Comparison of ENCODE assay signal across 11 mouse cellular contexts in the genomic region with DNA sequence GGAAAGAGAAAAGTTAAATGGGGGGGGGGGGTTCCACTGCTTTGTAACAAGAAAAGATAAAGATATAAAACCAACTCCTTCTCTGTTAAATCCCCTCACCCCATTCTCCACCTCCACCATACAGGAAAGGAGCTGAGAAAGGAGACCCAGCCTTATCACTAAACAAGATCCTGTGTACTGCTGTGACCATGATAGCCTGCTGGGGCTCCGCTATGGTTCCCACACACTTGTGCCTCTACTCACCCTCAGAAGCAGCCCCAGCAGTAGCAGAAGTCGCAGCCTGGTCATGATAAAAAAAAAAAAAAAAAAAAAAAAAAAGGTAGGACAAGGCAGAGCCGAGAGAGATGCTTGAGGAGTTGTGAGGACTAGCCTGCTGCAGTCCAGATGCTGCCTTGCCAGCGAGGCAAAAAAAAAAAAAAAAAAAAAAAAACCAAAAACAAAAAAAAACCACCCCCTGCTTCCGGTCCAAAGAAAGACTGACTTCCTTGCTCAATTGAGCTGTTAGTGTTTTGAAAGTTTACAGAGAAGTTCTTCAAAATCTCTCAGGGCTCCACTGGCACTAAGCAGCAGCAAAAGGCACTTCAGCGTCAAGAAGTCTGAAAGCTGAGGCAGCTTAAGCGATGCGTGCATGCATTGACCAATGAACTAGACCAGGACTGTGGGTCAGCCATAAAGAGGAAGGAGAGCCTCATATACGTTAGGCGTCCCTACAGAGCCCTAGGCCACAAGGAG. TPM values are rescaled to one million over a fixed set of nuclear protein-coding genes. Genes with fewer than 3 reads are reported as not detected.
DNase-seq lines count a peak whose midpoint lies in the region; ATAC-seq and TF ChIP-seq lines count a peak whose summit lies in the region.
"Had no signal": no experiment of that assay in that cellular context is flagged by ENCODE, and none has a peak within 500 bp of the region (broad histone marks: within the 10 kb centered on the region; RNA-seq: fewer than 3 reads in every experiment).

No protein-coding gene starts in this region.

- under 1% methylated on average over 10 of the region's 10 CpGs for WGBS in bone marrow, adult 2 months

- peak overlapping the region; percentile 87 for H3K27ac ChIP-seq in bone marrow, adult 2 months (ENCODE audit: control insufficient read depth, insufficient read depth, low read depth, low read length, poor library complexity)
- H3K27ac ChIP-seq: embryonic facial prominence, embryonic 12.5 days; intestine, embryonic 15.5 days; liver, embryonic 14.5 days had no signal

- H3K4me1 ChIP-seq in bone marrow, adult 2 months (ENCODE audit: control insufficient read depth, insufficient read depth, low read length), result no peaks in the 10 kb centered on the region; the same call in none of the 2 replicates
- H3K4me1 ChIP-seq: embryonic facial prominence, embryonic 12.5 days; intestine, embryonic 15.5 days had no signal

- no peak for TF ChIP-seq POLR2A in bone marrow, adult 2 months (IDR thresholded peaks at IDR 0.05; ENCODE audit: borderline replicate concordance, control insufficient read depth, low read depth, low read length)

- no peak for TF ChIP-seq CTCF in bone marrow, adult 2 months (IDR thresholded peaks at IDR 0.05; ENCODE audit: control insufficient read depth, insufficient read depth, low read length)

- DNase-seq in lung, postnatal 36 days, result peak; percentile 17
- no peak for DNase-seq in lung, postnatal 25 days (ENCODE audit: low spot score)
- DNase-seq in thymus, postnatal 36 days, result peak; percentile 18 to 39
- DNase-seq in embryo, embryonic 11 days, result no peak
- no peak for DNase-seq in adrenal gland, adult 8-10 months
- DNase-seq: right cerebral cortex, postnatal 25 days had no signal

- peak overlapping the region; percentile 63 for H3K4me3 ChIP-seq in bone marrow, adult 2 months (replicated peaks; ENCODE audit: control insufficient read depth, low read depth, low read length)
- H3K4me3 ChIP-seq: embryonic facial prominence, embryonic 12.5 days; intestine, embryonic 15.5 days had no signal

- peak; percentile 79 for ATAC-seq in megakaryocyte, adult 5-6 weeks (ENCODE audit: poor library complexity, severe bottlenecking)
- ATAC-seq: intestine, embryonic 15.5 days had no signal

RNA-seq across cellular contexts. Expression of a gene that starts 0.8 kb away (rescaled TPM):
- 2.4 and 4.3 TPM in 2 replicates for polyA plus RNA-seq in bone marrow, adult 2 months (2011; ENCODE audit: insufficient read depth, insufficient read length, low replicate concordance, missing spikeins)
- total RNA-seq in megakaryocyte, adult 5-6 weeks (2015), result 5.7 and 8.4 TPM in 2 replicates
- total RNA-seq in megakaryocyte, adult 5-6 weeks (2017), result 4.5 and 5.4 TPM in 2 replicates
- 1 to 10 TPM in 3 of 4 experiments, under 1 TPM in 1; 0.77 to 1.5 (median 1.4) TPM for total RNA-seq in adrenal gland, adult 8-10 months (2022)

RNA-seq across cellular contexts. Expression of a gene that starts 21.7 kb away (rescaled TPM):
- polyA plus RNA-seq in bone marrow, adult 2 months (2011; ENCODE audit: insufficient read depth, insufficient read length, low replicate concordance, missing spikeins), result 0.57 TPM in 1 of 2 replicates, not detected in the other
- 2.1 and 3.5 TPM in 2 replicates for total RNA-seq in megakaryocyte, adult 5-6 weeks (2015)
- 1.7 and 3.5 TPM in 2 replicates for total RNA-seq in megakaryocyte, adult 5-6 weeks (2017)
- total RNA-seq in adrenal gland, adult 8-10 months (2022), result 1 to 10 TPM; 4.2 to 8.6 (median 5.5) TPM

RNA-seq across cellular contexts. Expression of a gene that starts 27.8 kb away (rescaled TPM):
- 86.2 and 209 TPM in 2 replicates for polyA plus RNA-seq in bone marrow, adult 2 months (2011; ENCODE audit: insufficient read depth, insufficient read length, low replicate concordance, missing spikeins)
- total RNA-seq in megakaryocyte, adult 5-6 weeks (2015), result 27.5 and 31.5 TPM in 2 replicates
- 39.8 and 45.1 TPM in 2 replicates for total RNA-seq in megakaryocyte, adult 5-6 weeks (2017)
- 10 to 100 TPM; 42.6 to 63.9 (median 48.2) TPM for total RNA-seq in adrenal gland, adult 8-10 months (2022)

RNA-seq across cellular contexts. Expression of a gene that starts 58.0 kb away (rescaled TPM):
- polyA plus RNA-seq in bone marrow, adult 2 months (2011; ENCODE audit: insufficient read depth, insufficient read length, low replicate concordance, missing spikeins), result 0.85 and 1.3 TPM in 2 replicates
- total RNA-seq in megakaryocyte, adult 5-6 weeks (2015), result 4.9 and 6.3 TPM in 2 replicates
- 2.2 and 4.3 TPM in 2 replicates for total RNA-seq in megakaryocyte, adult 5-6 weeks (2017)
- 1 to 10 TPM; 3.0 to 4.8 (median 3.4) TPM for total RNA-seq in adrenal gland, adult 8-10 months (2022)

Comparison
In these comparisons a context has a peak if more than half of its experiments do, and no peak if none do; other contexts are left out.
1. DNase-seq: peak in lung, postnatal 36 days (single experiment) and thymus, postnatal 36 days (2 of 2); none in lung, postnatal 25 days (single experiment), embryo, embryonic 11 days (single experiment) and adrenal gland, adult 8-10 months (single experiment).